Mouse (Mus musculus) cortical plate, adult 2 months (tissue): ENCODE measurements at regions not wholly inside any gene's neighbourhood (a gene's known extent, or its start where the extent isn't known, plus 50 kb on each side); places are given as distances from the start of the nearest gene placed in this dataset.

ENCODE experiments used
- CTCF ChIP-seq: fragments of 200-500 bp; IDR thresholded peaks from 2 replicates; pipeline ENCODE4 v1.5.1; 2011; ENCODE audit warnings: mild to moderate bottlenecking, control low read depth, low read length; ENCODE audit not compliant: insufficient read depth; ENCODE audit errors: extremely low read depth
- POLR2A ChIP-seq: fragments of 200-500 bp; IDR thresholded peaks from 2 replicates; pipeline ENCODE4 v1.6.1; 2011; ENCODE audit warnings: mild to moderate bottlenecking, low read length, control low read depth; ENCODE audit not compliant: insufficient read depth; ENCODE audit errors: extremely low read depth

- TF ChIP-seq CTCF (no peak), POLR2A (no peak)
Measured at GRCm38 (mm10) chr12:107198389-107199018, 289.9 kb upstream of the 3110018I06Rik start.
